Mouse (Mus musculus): ENCODE measurements around the gene Ovol3.
A peak's percentile ranks its signal among the peaks of the same experiment; 100 is the strongest.

Gene Ovol3

GRCm38 (mm10) chr7:30194101-30194831 lies 41.3 kb downstream of the Ovol3 start:
- DNase-seq (ENCODE audit: low read depth, low spot score), result peak; percentile 40

GRCm38 (mm10) chr7:30193581-30194100 lies 41.9 kb downstream of the Ovol3 start:
- DNase-seq (ENCODE audit: low read depth, low spot score), result peak; percentile 84

- no peak for DNase-seq (ENCODE audit: low read depth, low spot score)
Observed at GRCm38 (mm10) chr7:30193013-30193412, 42.5 kb downstream of the Ovol3 start.

- no peak for DNase-seq (ENCODE audit: low read depth, low spot score)
Observed at GRCm38 (mm10) chr7:30192088-30192487, 43.4 kb downstream of the Ovol3 start.

GRCm38 (mm10) chr7:30189116-30189491 lies 46.4 kb downstream of the Ovol3 start:
- no peak for DNase-seq (ENCODE audit: low read depth, low spot score)

- no peak for DNase-seq (ENCODE audit: low read depth, low spot score)
Observed at GRCm38 (mm10) chr7:30188344-30189115, 47.0 kb downstream of the Ovol3 start.

GRCm38 (mm10) chr7:30184641-30185348 lies 50.7 kb downstream of the Ovol3 start:
- no peak for DNase-seq (ENCODE audit: low read depth, low spot score)

GRCm38 (mm10) chr7:30183879-30184289 lies 51.6 kb downstream of the Ovol3 start, which contains the start of gene Cox7a1:
Cox7a1 (plus strand) TSS chr7:30184144.
- peak; percentile 83 for DNase-seq (ENCODE audit: low read depth, low spot score)
